Mouse (Mus musculus) MEL (cell line): Measurements from ENCODE around the gene Nop16. TPM values are rescaled to one million over a fixed set of nuclear protein-coding genes. Genes with fewer than 3 reads are reported as not detected.

ENCODE experiments used
- DNase-seq: peaks from one replicate; pipeline ENCODE4 v3.0.0; 2011; ENCODE audit warnings: low read depth, low spot score
- H3K27ac ChIP-seq: 2 replicates; pipeline ENCODE4 v1.5.1; 2012; ENCODE audit warnings: low read depth, mild to moderate bottlenecking, control low read depth, low read length, moderate library complexity; ENCODE audit not compliant: control insufficient read depth
- H3K27me3 ChIP-seq, 2 experiments: fragments of 150-350 bp in 1 of 2; sonication (generic) in 1 of 2; 2 replicates each; pipeline ENCODE4 v1.6.1; 2012; ENCODE audit warnings: low read length in 2 of 2, mild to moderate bottlenecking in 2 of 2, improper control_type of control experiment in 1 of 2, moderate library complexity in 1 of 2; ENCODE audit not compliant: insufficient read depth in 2 of 2, control insufficient read depth in 1 of 2
- H3K36me3 ChIP-seq, 2 experiments: 2 replicates each; pipeline ENCODE4 v1.6.1; 2012 to 2014; ENCODE audit warnings: low read length in 2 of 2, improper control_type of control experiment in 1 of 2, inconsistent platforms in 1 of 2, mild to moderate bottlenecking in 1 of 2; ENCODE audit not compliant: insufficient read depth in 2 of 2, control insufficient read depth in 1 of 2
- H3K4me1 ChIP-seq, 2 experiments: fragments of 150-350 bp in 1 of 2; sonication (generic) in 1 of 2; 2 replicates each; pipeline ENCODE4 v1.6.1; 2012; ENCODE audit warnings: low read length in 2 of 2, improper control_type of control experiment in 1 of 2, mild to moderate bottlenecking in 1 of 2; ENCODE audit not compliant: insufficient read depth in 2 of 2, control insufficient read depth in 1 of 2
- H3K4me3 ChIP-seq, 2 experiments: fragments of 150-350 bp in 1 of 2; sonication (generic) in 1 of 2; 2 replicates each; pipeline ENCODE4 v1.5.1; 2012; ENCODE audit warnings: low read depth in 2 of 2, low read length in 2 of 2, mild to moderate bottlenecking in 2 of 2, moderate library complexity in 2 of 2, control low read depth in 1 of 2, improper control_type of control experiment in 1 of 2; ENCODE audit not compliant: control insufficient read depth in 1 of 2, insufficient read depth in 1 of 2
- H3K79me2 ChIP-seq: 2 replicates; pipeline ENCODE4 v1.6.1; 2012; ENCODE audit warnings: mild to moderate bottlenecking, low read length, moderate library complexity; ENCODE audit not compliant: control insufficient read depth, poor library complexity, insufficient read depth
- H3K9ac ChIP-seq: 2 replicates; pipeline ENCODE4 v1.6.1; 2012; ENCODE audit warnings: low read depth, mild to moderate bottlenecking, control low read depth, low read length, moderate library complexity; ENCODE audit not compliant: control insufficient read depth, poor library complexity, severe bottlenecking
- H3K9me3 ChIP-seq: fragments of 150-350 bp; sonication (generic); replicated peaks from 2 replicates; pipeline ENCODE4 v1.6.1; 2012; ENCODE audit warnings: mild to moderate bottlenecking, low read length, improper control_type of control experiment, moderate library complexity; ENCODE audit not compliant: insufficient read depth
- CHD1 ChIP-seq: IDR thresholded peaks from 2 replicates; pipeline ENCODE4 v1.6.1; 2012; ENCODE audit warnings: low read depth, mild to moderate bottlenecking, inconsistent platforms, low read length, improper control_type of control experiment
- CHD2 ChIP-seq: IDR thresholded peaks from 2 replicates; pipeline ENCODE4 v1.6.1; 2011; ENCODE audit warnings: low read length, improper control_type of control experiment
- E2F4 ChIP-seq: IDR thresholded peaks from 2 replicates; pipeline ENCODE4 v1.6.1; 2011; ENCODE audit warnings: low read depth, low read length, improper control_type of control experiment, borderline replicate concordance
- ETS1 ChIP-seq: IDR thresholded peaks from 2 replicates; pipeline ENCODE4 v1.6.1; 2012; ENCODE audit warnings: low read depth, mild to moderate bottlenecking, inconsistent platforms, low read length, improper control_type of control experiment, moderate library complexity
- GABPA ChIP-seq: IDR thresholded peaks from 2 replicates; pipeline ENCODE4 v1.6.1; 2012; ENCODE audit warnings: low read depth, mild to moderate bottlenecking, inconsistent platforms, low read length, improper control_type of control experiment, moderate library complexity
- HCFC1 ChIP-seq: IDR thresholded peaks from 2 replicates; pipeline ENCODE4 v1.6.1; 2012; ENCODE audit warnings: low read depth, mild to moderate bottlenecking, inconsistent platforms, low read length, improper control_type of control experiment, moderate library complexity
- JUND ChIP-seq: IDR thresholded peaks from 2 replicates; pipeline ENCODE4 v1.6.1; 2011; ENCODE audit warnings: low read depth, mild to moderate bottlenecking, improper control_type of control experiment, low read length
- MYC ChIP-seq: IDR thresholded peaks from 2 replicates; pipeline ENCODE4 v1.6.1; 2011; ENCODE audit warnings: low read depth, mild to moderate bottlenecking, low read length, improper control_type of control experiment, moderate library complexity
- NRF1 ChIP-seq: IDR thresholded peaks from 2 replicates; pipeline ENCODE4 v1.6.1; 2014; ENCODE audit warnings: low read depth, mild to moderate bottlenecking, inconsistent platforms, low read length, improper control_type of control experiment, moderate library complexity; ENCODE audit not compliant: poor library complexity, insufficient read depth, severe bottlenecking
- POLR2A ChIP-seq, 2 experiments: IDR thresholded peaks; 2 replicates each; pipeline ENCODE4 v1.6.1; 2011 to 2012; ENCODE audit warnings: low read length in 2 of 2, mild to moderate bottlenecking in 2 of 2, control low read depth in 1 of 2, improper control_type of control experiment in 1 of 2, low read depth in 1 of 2, moderate library complexity in 1 of 2; ENCODE audit not compliant: control insufficient read depth in 1 of 2, insufficient read depth in 1 of 2, poor library complexity in 1 of 2
- POLR2AphosphoS5 ChIP-seq: IDR thresholded peaks from 2 replicates; pipeline ENCODE4 v1.6.1; 2012; ENCODE audit warnings: low read depth, borderline replicate concordance, mild to moderate bottlenecking, inconsistent platforms, low read length, moderate library complexity, mixed read lengths
- RAD21 ChIP-seq: IDR thresholded peaks from 2 replicates; pipeline ENCODE4 v1.6.1; 2011; ENCODE audit warnings: mild to moderate bottlenecking, low read depth, low read length, improper control_type of control experiment
- RCOR1 ChIP-seq: IDR thresholded peaks from 2 replicates; pipeline ENCODE4 v1.6.1; 2012; ENCODE audit warnings: low read depth, mild to moderate bottlenecking, inconsistent platforms, low read length, improper control_type of control experiment
- SMC3 ChIP-seq: IDR thresholded peaks from 2 replicates; pipeline ENCODE4 v1.6.1; 2011; ENCODE audit warnings: low read depth, low read length, improper control_type of control experiment
- TBP ChIP-seq: IDR thresholded peaks from 2 replicates; pipeline ENCODE4 v1.8.0; 2011; ENCODE audit warnings: low read depth, low read length, improper control_type of control experiment
- USF1 ChIP-seq: IDR thresholded peaks from 2 replicates; pipeline ENCODE4 v1.6.1; 2014; ENCODE audit warnings: low read depth, mild to moderate bottlenecking, inconsistent platforms, low read length, improper control_type of control experiment, moderate library complexity
- ZMIZ1 ChIP-seq: IDR thresholded peaks from 2 replicates; pipeline ENCODE4 v1.6.1; 2012; ENCODE audit warnings: low read depth, mild to moderate bottlenecking, inconsistent platforms, low read length, improper control_type of control experiment, moderate library complexity
- ZNF384 ChIP-seq: IDR thresholded peaks from 2 replicates; pipeline ENCODE4 v1.6.1; 2012; ENCODE audit warnings: low read depth, mild to moderate bottlenecking, inconsistent platforms, low read length, improper control_type of control experiment
- polyA plus RNA-seq, 2 experiments: library from polyadenylated mRNA; stranded (reverse) in 1 of 2; unstranded in 1 of 2; fragments of >175 nt in 1 of 2; fragments of >200 nt in 1 of 2; gene quantifications; 2 replicates each; pipeline versions ENCODE4 v1.2.1 to v1.2.4; 2012; ENCODE audit warnings: low replicate concordance in 2 of 2, low read depth in 1 of 2; ENCODE audit not compliant: insufficient read length in 2 of 2, insufficient read depth in 1 of 2, missing spikeins in 1 of 2
- total RNA-seq: library from RNA; depleted of rRNA; stranded (reverse); fragments of 300-350 nt; gene quantifications from 2 replicates; pipeline ENCODE4 v1.2.3, GENCODE M21; 2012

The Nop16 gene
- total and polyA plus RNA-seq, 3 experiments: 131 to 172 TPM; not detected in 1

DNA sequence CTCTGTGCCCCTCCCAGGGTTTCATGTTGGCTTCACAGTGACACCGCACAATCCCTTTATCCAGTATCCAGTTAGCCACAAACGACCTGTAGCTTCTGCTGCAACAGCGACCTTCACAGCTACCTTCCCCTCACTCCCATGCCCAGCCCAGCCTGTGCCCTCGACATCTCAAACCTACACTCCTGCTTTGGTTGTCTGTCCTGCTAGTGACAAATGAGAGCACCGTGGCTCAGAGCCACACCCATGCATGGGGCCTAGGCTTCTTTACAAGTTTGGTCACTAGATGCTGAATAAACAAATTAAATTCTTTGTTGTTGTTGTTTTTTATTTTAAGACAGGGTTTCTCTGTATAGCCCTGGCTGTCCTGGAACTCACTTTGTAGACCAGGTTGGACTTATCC is 17.3 kb upstream of the Nop16 start:
- Histone ChIP-seq H3K36me3 (no peaks in the 10 kb centered on the region), H3K4me1 (peaks cover 0 to 5% of the 10 kb centered on the region in 2 experiments; a peak in 2 of 4 replicates), H3K27ac (no peak overlapping the region), H3K9me3 (no peaks in the 10 kb centered on the region), H3K79me2 (peaks cover 3% of the 10 kb centered on the region; the same call in 1 of the 2 replicates), H3K9ac (no peak overlapping the region), H3K27me3 (no peaks in the 10 kb centered on the region), H3K4me3 (no peak overlapping the region)
- DNase-seq: no peak
- TF ChIP-seq TBP: no peak
- TF ChIP-seq USF1: no peak
- TF ChIP-seq GABPA: no peak
- TF ChIP-seq E2F4: no peak
- TF ChIP-seq ZMIZ1: no peak
- TF ChIP-seq HCFC1: no peak

DNA sequence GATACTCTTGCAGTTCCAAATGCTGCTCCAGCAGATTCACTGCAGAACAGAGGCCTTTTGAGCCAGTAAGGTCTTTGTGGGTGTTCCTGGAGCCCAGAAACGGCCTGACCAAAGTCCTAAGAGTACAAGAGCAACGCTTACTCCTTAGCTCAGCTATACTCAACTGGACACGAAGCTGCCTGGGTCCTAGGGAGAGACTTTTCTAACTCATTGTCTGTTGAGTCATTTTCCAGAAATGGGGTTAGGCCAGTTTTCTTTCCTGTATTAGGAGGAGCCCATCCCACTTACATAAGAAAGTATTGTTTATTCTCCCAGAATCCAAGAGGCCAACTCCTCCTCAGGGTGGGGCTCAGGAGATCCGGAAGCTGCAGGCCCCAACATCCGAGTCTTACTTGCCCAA is 15.5 kb upstream of the Nop16 start:
- Histone ChIP-seq H3K27ac (no peak overlapping the region), H3K4me1 (peaks cover 0 to 3% of the 10 kb centered on the region in 2 experiments; a peak in 2 of 4 replicates), H3K79me2 (no peaks in the 10 kb centered on the region), H3K36me3 (peaks cover 0 to 1% of the 10 kb centered on the region in 2 experiments; a peak in 1 of 4 replicates), H3K4me3 (no peak overlapping the region), H3K9me3 (no peaks in the 10 kb centered on the region), H3K27me3 (no peaks in the 10 kb centered on the region), H3K9ac (no peak overlapping the region)
- TF ChIP-seq RAD21: no peak
- no peak for TF ChIP-seq CHD2
- TF ChIP-seq SMC3: no peak
- no peak for TF ChIP-seq ETS1
- TF ChIP-seq NRF1: no peak
- no peak for TF ChIP-seq E2F4
- no peak for TF ChIP-seq POLR2AphosphoS5
- TF ChIP-seq CHD1: no peak
- TF ChIP-seq POLR2A (IDR thresholded peaks at IDR 0.05; ENCODE audit: control insufficient read depth in 1 of 2, insufficient read depth in 1 of 2, low read depth in 1 of 2, low read length in 2 of 2, poor library complexity in 1 of 2): no peak
- TF ChIP-seq JUND: no peak
- no peak for TF ChIP-seq HCFC1
- no peak for TF ChIP-seq RCOR1
- TF ChIP-seq ZNF384: no peak
- no peak for TF ChIP-seq MYC
- no peak for TF ChIP-seq USF1
- no peak for DNase-seq
